Mouse (Mus musculus) liver, adult 2 months (tissue): ENCODE measurements around the gene Lrrc15. TPM values are rescaled to one million over a fixed set of nuclear protein-coding genes. Genes with fewer than 3 reads are reported as not detected.

ENCODE experiments used
- DNase-seq: peaks from one replicate; pipeline ENCODE4 v3.0.0-alpha.2; 2011; ENCODE audit warnings: low read depth, low spot score; ENCODE audit errors: extremely low read depth
- H3K27ac ChIP-seq: fragments of 200-500 bp; replicated peaks from 2 replicates; pipeline ENCODE4 v1.5.1; 2012; ENCODE audit warnings: low read depth, mild to moderate bottlenecking, control low read depth, inconsistent platforms, low read length; ENCODE audit not compliant: insufficient read depth
- H3K27me3 ChIP-seq: fragments of 200-500 bp; 2 replicates; pipeline ENCODE4 v1.6.1; 2012; ENCODE audit warnings: mild to moderate bottlenecking, moderate library complexity, low read length, inconsistent platforms; ENCODE audit not compliant: control insufficient read depth, insufficient read depth
- H3K36me3 ChIP-seq: fragments of 200-500 bp; 2 replicates; pipeline ENCODE4 v1.6.1; 2012; ENCODE audit warnings: low read length, inconsistent platforms; ENCODE audit not compliant: control insufficient read depth, insufficient read depth
- H3K4me1 ChIP-seq: fragments of 200-500 bp; 2 replicates; pipeline ENCODE4 v1.6.1; 2011; ENCODE audit warnings: low read length; ENCODE audit not compliant: control insufficient read depth, insufficient read depth
- H3K4me3 ChIP-seq: fragments of 200-500 bp; 2 replicates; pipeline ENCODE4 v1.5.1; 2011; ENCODE audit warnings: low read depth, mild to moderate bottlenecking, control low read depth, low read length, moderate library complexity; ENCODE audit not compliant: insufficient read depth
- H3K79me2 ChIP-seq: fragments of 200-500 bp; 2 replicates; pipeline ENCODE4 v1.6.1; 2012; ENCODE audit warnings: inconsistent platforms, mild to moderate bottlenecking, low read length, moderate library complexity; ENCODE audit not compliant: control insufficient read depth, insufficient read depth
- H3K9ac ChIP-seq: fragments of 200-500 bp; 2 replicates; pipeline ENCODE4 v1.6.1; 2012; ENCODE audit warnings: low read depth, mild to moderate bottlenecking, control low read depth, inconsistent platforms, low read length
- CTCF ChIP-seq: fragments of 200-500 bp; IDR thresholded peaks from 2 replicates; pipeline ENCODE4 v1.5.1; 2011; ENCODE audit warnings: low read depth, low read length, control low read depth
- POLR2A ChIP-seq: fragments of 200-500 bp; IDR thresholded peaks from 2 replicates; pipeline ENCODE4 v1.6.1; 2011; ENCODE audit warnings: low read length, control low read depth; ENCODE audit not compliant: insufficient read depth; ENCODE audit errors: extremely low read depth
- WGBS: fragments of 180-500 bp; shearing (Covaris S2); methylation state at CpG from one replicate; pipeline ENCODE4 v1.1.7; 2018; 5-methylcytosine and 5-hydroxymethylcytosine counted together
- polyA plus RNA-seq: library from polyadenylated mRNA; depleted of rRNA; stranded (reverse); fragments of >200 nt; gene quantifications from 2 replicates; pipeline ENCODE4 v1.2.3, GENCODE M21; 2012
- total RNA-seq: library from RNA; depleted of rRNA; stranded (reverse); fragments of >200 nt; gene quantifications from 2 replicates; pipeline ENCODE4 v1.2.3, GENCODE M21; 2014

Lrrc15 gene
- total and polyA plus RNA-seq, 2 experiments, result not detected

DNA sequence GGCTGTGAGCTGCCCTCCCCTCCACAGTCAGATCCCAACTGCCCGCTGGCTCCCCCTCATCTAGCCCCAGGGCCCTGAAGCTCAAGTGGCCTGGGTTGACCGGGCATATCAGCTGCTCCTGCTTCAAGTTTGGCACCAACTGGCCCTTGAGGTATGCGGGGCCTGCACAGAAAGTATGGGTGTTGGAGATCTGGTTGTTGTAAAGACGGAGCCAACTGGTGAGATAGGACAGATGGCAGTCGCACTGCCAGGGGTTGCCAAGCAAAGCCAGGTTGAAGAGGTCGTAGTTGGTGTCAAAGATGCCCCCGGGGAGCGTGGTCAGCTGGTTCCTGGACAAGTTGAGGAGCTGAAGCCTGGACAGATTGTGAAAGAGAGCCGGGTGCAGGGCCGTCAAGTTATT is 23.6 kb downstream of the Lrrc15 start:
- H3K9ac ChIP-seq, result peak overlapping the region; percentile 56
- H3K27me3 ChIP-seq, result no peaks in the 10 kb centered on the region
- TF ChIP-seq CTCF (no peak), POLR2A (no peak)
- WGBS, result 23% methylated on average over 10 of the region's 10 CpGs
- peaks cover 63% of the 10 kb centered on the region for H3K4me1 ChIP-seq
- no peaks in the 10 kb centered on the region for H3K36me3 ChIP-seq
- H3K4me3 ChIP-seq, result peak overlapping the region; percentile 12; the same call in 1 of the 2 replicates
- H3K27ac ChIP-seq, result peak overlapping the region; percentile 85
- peak; percentile 83 for DNase-seq
- peaks cover 10% of the 10 kb centered on the region; the same call in 1 of the 2 replicates for H3K79me2 ChIP-seq

DNA sequence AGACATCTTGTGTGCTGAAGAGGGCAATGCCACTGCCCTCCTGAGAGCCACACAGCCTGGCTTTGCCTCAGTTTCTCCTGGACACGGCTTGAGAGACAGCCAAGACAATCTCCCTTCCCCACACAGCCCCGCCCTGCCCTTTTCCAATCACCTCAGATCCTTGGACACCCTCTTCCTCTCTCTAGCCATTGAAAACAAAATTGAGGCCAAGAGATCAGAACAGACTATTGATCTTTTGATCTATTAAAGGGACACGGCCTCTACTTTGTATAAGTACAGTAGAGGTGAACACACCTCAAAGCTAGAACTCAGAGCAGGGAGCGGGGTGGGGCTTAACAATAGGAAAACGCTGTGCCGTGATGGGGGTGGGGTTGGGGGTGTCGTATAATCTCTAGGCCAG is 24.6 kb downstream of the Lrrc15 start:
- Histone ChIP-seq H3K4me1 (peaks cover 59% of the 10 kb centered on the region), H3K27me3 (no peaks in the 10 kb centered on the region), H3K79me2 (peaks cover 10% of the 10 kb centered on the region; the same call in 1 of the 2 replicates), H3K4me3 (no peak overlapping the region), H3K36me3 (no peaks in the 10 kb centered on the region), H3K27ac (peak overlapping the region; percentile 89), H3K9ac (0 out of 2 replicates have a peak overlapping the region, but pooled peaks have one; percentile 1)
- DNase-seq, result peak; percentile 92
- TF ChIP-seq CTCF (no peak), POLR2A (no peak)
- WGBS, result 32% methylated on average over 7 of the region's 7 CpGs

DNA sequence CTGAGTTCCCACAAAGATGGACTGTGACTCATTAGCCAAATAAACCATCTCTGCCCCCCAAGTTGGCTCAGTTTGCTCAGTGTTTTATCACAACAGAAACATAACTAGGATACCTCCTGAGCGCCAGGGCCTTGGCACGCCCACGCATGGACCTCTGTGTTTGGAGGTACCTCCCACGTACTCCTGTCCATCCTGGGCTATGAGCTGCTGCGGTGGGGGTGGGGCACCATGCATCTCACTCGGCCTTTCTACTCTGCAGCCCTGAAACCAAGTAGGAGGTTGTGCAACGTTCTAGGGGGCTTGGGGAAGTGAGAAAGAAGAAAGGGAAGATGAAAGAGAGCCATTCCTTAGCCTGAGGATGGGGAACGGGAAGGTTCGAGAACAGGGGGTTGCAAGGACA is 25.3 kb downstream of the Lrrc15 start:
- peak; percentile 83 for DNase-seq
- H3K9ac ChIP-seq, result peak overlapping the region; percentile 1; the same call in 1 of the 2 replicates
- H3K27ac ChIP-seq, result peak overlapping the region; percentile 89
- H3K79me2 ChIP-seq, result peaks cover 10% of the 10 kb centered on the region; the same call in 1 of the 2 replicates
- H3K4me3 ChIP-seq, result no peak overlapping the region
- 26% methylated on average over 9 of the region's 9 CpGs for WGBS
- peaks cover 59% of the 10 kb centered on the region for H3K4me1 ChIP-seq
- TF ChIP-seq CTCF (no peak), POLR2A (no peak)
- no peaks in the 10 kb centered on the region for H3K36me3 ChIP-seq
- H3K27me3 ChIP-seq, result no peaks in the 10 kb centered on the region

DNA sequence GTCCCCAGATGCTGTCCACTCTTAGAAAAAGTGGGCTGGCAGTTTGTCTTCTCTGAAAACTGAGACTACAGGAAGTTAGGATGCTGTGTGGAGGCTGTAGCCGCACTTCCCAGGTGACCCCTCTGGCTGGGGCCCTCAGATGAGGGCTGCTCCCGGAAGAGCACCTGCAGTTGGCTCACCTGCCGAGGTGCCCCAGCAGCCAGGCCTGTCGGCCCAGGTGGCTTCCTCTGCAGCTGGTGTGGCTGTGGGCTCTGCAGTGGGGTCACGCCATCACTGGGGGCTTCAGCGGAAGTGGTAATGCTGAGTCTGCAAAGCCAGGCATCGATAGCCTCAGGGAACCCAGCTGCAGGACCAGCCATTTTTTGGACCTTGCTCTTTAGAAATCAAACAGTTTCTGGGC is 28.0 kb downstream of the Lrrc15 start:
- Histone ChIP-seq H3K27me3 (no peaks in the 10 kb centered on the region), H3K4me3 (no peak overlapping the region), H3K27ac (peak overlapping the region; percentile 98), H3K4me1 (peaks cover 51% of the 10 kb centered on the region), H3K79me2 (peaks cover 4% of the 10 kb centered on the region; the same call in 1 of the 2 replicates), H3K36me3 (no peaks in the 10 kb centered on the region), H3K9ac (peak overlapping the region; percentile 15)
- DNase-seq, result peak; percentile 71
- WGBS, result 19% methylated on average over 7 of the region's 7 CpGs
- no peak for TF ChIP-seq CTCF
- 0 out of 2 replicates have a peak, but pooled peaks have one; percentile 22 for TF ChIP-seq POLR2A

DNA sequence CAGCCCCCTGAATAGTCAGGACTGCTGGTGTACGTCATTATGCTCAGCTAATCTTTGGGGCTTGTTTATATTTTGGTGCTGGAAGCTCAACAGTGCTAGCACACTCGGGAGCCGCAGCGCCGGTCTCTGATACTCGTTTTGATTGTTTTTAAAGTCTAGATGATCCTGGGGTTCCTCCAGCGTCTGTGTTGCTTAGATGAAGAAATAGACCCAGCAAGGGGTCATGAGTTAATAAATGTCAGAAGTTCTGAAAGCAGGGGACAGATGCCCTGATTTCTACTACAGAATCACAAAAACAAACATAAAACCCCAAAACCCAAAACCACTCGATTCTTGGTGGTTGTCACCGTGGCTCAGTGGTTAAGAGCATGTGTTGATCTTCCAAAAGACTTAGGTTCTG is 29.2 kb downstream of the Lrrc15 start:
- H3K4me1 ChIP-seq, result peaks cover 40% of the 10 kb centered on the region
- H3K27ac ChIP-seq, result peak overlapping the region; percentile 98
- 22% methylated on average over 9 of the region's 9 CpGs for WGBS
- no peaks in the 10 kb centered on the region for H3K79me2 ChIP-seq
- peak; percentile 94 for DNase-seq
- no peaks in the 10 kb centered on the region for H3K27me3 ChIP-seq
- peak overlapping the region; percentile 68 for H3K9ac ChIP-seq
- H3K4me3 ChIP-seq, result no peak overlapping the region
- H3K36me3 ChIP-seq, result no peaks in the 10 kb centered on the region
- TF ChIP-seq POLR2A (0 out of 2 replicates have a peak, but pooled peaks have one; percentile 6), CTCF (no peak)

DNA sequence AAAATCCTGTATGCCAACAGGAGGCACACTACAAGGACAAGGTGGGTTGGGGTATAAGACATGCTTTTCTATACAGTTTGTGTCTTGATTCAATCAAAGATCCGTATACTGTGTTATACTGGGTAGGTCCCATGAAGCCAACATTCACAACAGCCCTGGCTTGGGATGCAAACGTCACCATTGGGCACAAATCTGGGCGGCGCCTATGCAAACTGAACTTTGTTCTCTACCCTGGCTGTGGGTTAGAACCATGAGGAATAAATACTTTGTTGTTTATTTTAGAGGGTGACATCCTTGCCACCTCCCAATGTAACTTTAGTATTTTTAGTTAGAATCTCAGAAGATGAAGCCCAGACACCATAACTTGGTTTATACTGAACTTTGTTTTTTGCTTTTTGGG is 29.7 kb downstream of the Lrrc15 start:
- TF ChIP-seq POLR2A, result no peak
- TF ChIP-seq CTCF, result no peak
- no peak overlapping the region for H3K4me3 ChIP-seq
- H3K4me1 ChIP-seq, result peaks cover 39% of the 10 kb centered on the region
- 30% methylated on average over 4 of the region's 4 CpGs for WGBS
- H3K27ac ChIP-seq, result peak overlapping the region; percentile 98
- H3K79me2 ChIP-seq, result no peaks in the 10 kb centered on the region
- DNase-seq, result peak; percentile 95
- H3K27me3 ChIP-seq, result no peaks in the 10 kb centered on the region
- 0 out of 2 replicates have a peak overlapping the region, but pooled peaks have one; percentile 13 for H3K9ac ChIP-seq
- no peaks in the 10 kb centered on the region for H3K36me3 ChIP-seq
